Mouse (Mus musculus) cerebellum, adult 2 months (tissue): ENCODE data around the gene Grin2c. TPM values are rescaled to one million over a fixed set of nuclear protein-coding genes. Genes with fewer than 3 reads are reported as not detected.

Experiments used
- DNase-seq, 2 experiments: peaks; one replicate each; pipeline ENCODE4 v3.0.0; 2021
- H3K27ac ChIP-seq: fragments of 200-500 bp; 2 replicates; pipeline ENCODE4 v1.5.1; 2012; ENCODE audit warnings: low read length, control low read depth, inconsistent platforms; ENCODE audit not compliant: insufficient read depth
- H3K27me3 ChIP-seq: fragments of 200-500 bp; 2 replicates; pipeline ENCODE4 v1.6.1; 2012; ENCODE audit warnings: inconsistent platforms, mild to moderate bottlenecking, low read length, moderate library complexity; ENCODE audit not compliant: control insufficient read depth, insufficient read depth
- H3K4me1 ChIP-seq: fragments of 200-500 bp; 2 replicates; pipeline ENCODE4 v1.6.1; 2011; ENCODE audit warnings: low read length; ENCODE audit not compliant: control insufficient read depth, insufficient read depth
- H3K4me3 ChIP-seq: fragments of 200-500 bp; replicated peaks from 2 replicates; pipeline ENCODE3; 2011; ENCODE audit warnings: mild to moderate bottlenecking, low read depth, low read length, control low read depth; ENCODE audit not compliant: insufficient read depth
- CTCF ChIP-seq: fragments of 200-500 bp; IDR thresholded peaks from 2 replicates; pipeline ENCODE4 v1.5.1; 2011; ENCODE audit warnings: low read depth, mild to moderate bottlenecking, control low read depth, low read length, moderate library complexity, borderline replicate concordance; ENCODE audit not compliant: insufficient read depth
- POLR2A ChIP-seq: fragments of 200-500 bp; IDR thresholded peaks from 2 replicates; pipeline ENCODE4 v1.6.1; 2011; ENCODE audit warnings: low read length, control low read depth, borderline replicate concordance; ENCODE audit not compliant: insufficient read depth
- WGBS: fragments of 180-500 bp; shearing (Covaris S2); methylation state at CpG from one replicate; pipeline ENCODE4 v1.1.7; 2018; 5-methylcytosine and 5-hydroxymethylcytosine counted together
- polyA plus RNA-seq: library from polyadenylated mRNA; depleted of rRNA; stranded (reverse); fragments of >200 nt; gene quantifications from 2 replicates; pipeline ENCODE4 v1.2.3, GENCODE M21; 2012

Gene Grin2c
- polyA plus RNA-seq, 1 experiment: 249 TPM

DNA sequence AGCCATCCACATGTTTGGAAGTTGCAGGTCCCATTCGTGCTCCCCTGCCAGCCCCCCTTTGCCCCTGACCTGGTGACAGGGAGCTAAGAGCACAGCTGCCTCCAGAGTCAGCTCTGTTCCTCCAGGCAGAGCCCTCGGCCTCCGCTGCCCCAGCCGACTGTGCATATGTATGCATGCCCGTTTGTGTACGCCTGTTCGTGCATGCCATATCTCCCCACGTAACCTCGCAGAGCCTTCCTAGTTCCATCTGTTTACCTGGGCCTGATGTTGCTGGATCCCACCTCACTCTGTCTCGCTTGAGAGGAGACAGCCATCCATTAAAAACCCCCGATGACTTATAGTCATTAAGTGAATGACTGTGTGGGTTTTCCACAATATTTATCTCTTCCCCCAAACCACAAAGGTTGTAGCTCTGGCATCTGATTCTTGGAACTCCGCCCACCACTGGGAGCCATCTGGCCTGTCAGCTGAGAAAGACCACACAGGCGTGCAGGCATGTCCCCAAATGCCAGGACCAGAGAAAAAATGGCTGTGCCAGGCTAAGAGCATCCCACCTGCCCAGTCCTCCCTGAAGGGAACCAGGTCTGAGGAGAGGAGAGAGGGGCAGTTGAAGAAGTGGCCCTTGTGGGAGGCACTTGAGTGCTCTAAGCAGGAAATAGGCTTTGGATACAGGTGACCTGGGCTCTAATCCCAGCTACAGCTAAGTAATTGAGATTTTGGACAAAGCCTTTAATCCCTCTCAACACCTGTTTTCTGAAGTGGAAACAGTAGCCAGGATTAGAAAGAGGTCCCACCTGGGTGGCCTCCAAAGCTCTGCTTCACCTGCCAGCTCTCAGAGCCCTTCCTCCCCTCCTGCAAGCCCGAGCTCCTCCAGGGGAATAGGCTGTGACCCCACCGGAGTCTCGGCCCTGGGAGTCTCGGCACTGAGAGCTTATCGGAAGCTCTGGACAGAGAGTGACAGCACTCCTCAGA, 49.3 kb downstream of the Grin2c start:
- TF ChIP-seq CTCF (no peak), POLR2A (peak; percentile 20; the same call in 1 of the 2 replicates)
- Histone ChIP-seq H3K27ac (peak overlapping the region; percentile 97), H3K4me1 (peaks cover 82% of the 10 kb centered on the region), H3K27me3 (no peaks in the 10 kb centered on the region), H3K4me3 (peak overlapping the region; percentile 36)
- peak; percentile 97 for DNase-seq
- WGBS: 8% methylated on average over 18 of the region's 18 CpGs

DNA sequence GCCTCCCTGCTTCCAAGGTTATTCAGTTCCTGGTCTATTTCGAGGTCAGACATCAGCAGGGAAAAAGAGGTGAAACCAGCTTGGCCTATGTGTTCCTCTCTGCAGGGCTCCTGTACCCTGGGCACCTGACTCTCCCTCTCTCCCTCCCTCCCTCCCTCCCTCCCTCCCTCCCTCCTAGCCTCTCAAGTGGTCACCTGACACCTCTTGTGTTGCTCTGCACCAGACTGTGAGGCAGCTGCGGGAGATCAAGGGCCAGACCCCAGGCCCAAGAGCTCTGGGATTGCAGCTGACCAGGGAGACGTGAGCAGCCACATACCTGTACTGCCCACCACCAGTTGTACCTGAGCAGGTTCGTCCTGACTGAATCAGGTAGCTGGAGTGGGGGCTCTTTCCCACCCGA, 51.9 kb downstream of the Grin2c start:
- Histone ChIP-seq H3K4me3 (no peak overlapping the region), H3K4me1 (peaks cover 91% of the 10 kb centered on the region), H3K27me3 (no peaks in the 10 kb centered on the region), H3K27ac (0 out of 2 replicates have a peak overlapping the region, but pooled peaks have one; percentile 36)
- 46% methylated on average over 5 of the region's 5 CpGs for WGBS
- DNase-seq: peak in 1 of 2 experiments; percentile 48
- TF ChIP-seq CTCF (no peak), POLR2A (no peak)

DNA sequence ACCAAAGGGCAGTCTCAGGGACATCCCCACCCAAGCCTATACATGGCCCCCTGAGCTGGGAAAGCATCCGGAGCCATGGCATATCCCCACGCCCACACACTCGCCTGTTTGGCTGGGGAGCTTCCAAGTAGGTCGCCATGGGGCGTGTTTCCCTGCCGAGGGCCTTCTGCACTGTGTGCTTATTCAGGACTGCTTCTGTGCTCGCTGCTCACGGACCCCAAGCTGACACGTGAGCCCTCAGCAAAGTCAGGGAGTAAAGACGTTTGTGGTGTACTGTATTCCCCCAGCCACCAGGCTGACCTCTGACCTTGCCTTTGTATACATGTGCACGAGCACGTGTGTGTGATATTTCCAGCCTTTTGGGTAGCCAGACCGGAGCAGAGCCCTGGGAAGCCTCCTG, 54.9 kb downstream of the Grin2c start:
- DNase-seq: peak; percentile 87 to 90
- Histone ChIP-seq H3K4me1 (peaks cover 93% of the 10 kb centered on the region), H3K4me3 (no peak overlapping the region), H3K27me3 (no peaks in the 10 kb centered on the region), H3K27ac (peak overlapping the region; percentile 54)
- 5% methylated on average over 13 of the region's 13 CpGs for WGBS
- TF ChIP-seq CTCF: no peak
- TF ChIP-seq POLR2A: 0 out of 2 replicates have a peak, but pooled peaks have one; percentile 29

DNA sequence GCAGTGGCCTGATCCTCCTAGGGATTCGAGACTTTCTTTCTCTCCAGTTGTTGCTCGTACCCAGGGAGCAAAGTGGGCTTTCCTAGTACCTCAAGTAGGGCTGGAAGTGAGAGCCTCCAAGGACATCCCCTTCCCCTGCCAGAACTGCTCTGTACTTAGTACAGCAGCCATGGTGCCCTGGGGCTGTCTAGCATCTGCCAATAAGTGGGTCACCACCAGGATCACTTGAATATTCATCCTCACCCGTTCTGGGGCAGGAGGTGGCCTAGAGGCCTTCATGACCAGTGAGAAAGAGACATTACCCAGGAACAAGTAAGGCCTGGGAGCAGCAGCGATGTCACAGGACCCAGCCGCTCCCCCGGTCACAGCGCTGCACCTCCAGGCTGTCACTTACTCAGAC, 57.1 kb downstream of the Grin2c start:
- no peaks in the 10 kb centered on the region for H3K27me3 ChIP-seq
- no peak for TF ChIP-seq CTCF
- no peak for TF ChIP-seq POLR2A
- H3K4me1 ChIP-seq: peaks cover 94% of the 10 kb centered on the region
- H3K27ac ChIP-seq: peak overlapping the region; percentile 82; the same call in 1 of the 2 replicates
- 70% methylated on average over 7 of the region's 7 CpGs for WGBS
- peak in 1 of 2 experiments; percentile 46 for DNase-seq
- no peak overlapping the region for H3K4me3 ChIP-seq

DNA sequence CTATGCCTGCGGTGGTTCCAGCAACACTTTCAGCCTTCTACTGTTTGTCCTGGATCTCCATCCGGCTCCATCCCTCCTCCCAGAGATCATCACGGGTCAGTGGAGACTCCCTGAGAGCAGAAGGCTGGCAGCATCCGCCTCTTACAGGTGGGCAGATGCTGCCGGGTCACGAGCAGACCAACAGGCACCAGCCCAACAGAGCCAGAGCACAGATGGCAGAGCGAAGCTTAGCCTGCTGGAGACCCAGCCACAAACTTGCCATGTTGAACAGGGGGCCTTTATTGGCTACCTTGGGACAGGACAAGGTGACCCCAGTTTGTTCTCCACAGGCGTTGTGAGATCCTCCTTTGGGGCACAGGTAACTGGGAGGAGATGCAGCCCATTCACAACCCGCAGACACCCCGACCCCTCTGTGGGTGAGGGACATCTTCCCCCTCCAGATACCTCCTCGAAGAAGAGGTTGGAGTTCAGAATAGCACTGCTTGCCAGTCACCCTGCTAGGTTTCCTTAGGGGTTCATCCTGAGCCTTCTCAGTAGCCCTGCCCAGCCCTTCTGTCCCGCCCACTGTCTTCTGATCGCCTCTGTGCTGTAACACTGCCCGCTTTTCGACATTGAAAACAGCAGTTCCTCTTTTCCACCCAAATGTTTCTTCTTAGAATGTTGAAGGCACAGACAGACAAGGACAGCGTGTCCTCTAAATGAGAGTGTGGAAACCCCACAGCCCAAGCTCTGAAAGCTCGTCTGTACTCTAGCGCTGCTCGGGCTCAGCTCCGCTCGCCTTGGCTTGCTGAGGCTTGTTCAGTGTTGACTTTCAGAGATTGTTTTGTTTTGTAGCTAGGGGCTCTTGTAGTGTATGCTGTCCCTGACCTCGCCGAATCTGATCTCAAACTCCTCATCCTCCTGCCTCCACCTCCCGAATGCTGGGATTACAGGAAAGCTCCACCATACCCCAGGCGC, 58.0 kb downstream of the Grin2c start:
- TF ChIP-seq CTCF: no peak
- TF ChIP-seq POLR2A: no peak
- 27% methylated on average over 25 of the region's 25 CpGs for WGBS
- H3K4me1 ChIP-seq: peaks cover 95% of the 10 kb centered on the region
- DNase-seq: peak; percentile 70 to 75
- peak overlapping the region; percentile 82 for H3K27ac ChIP-seq
- no peak overlapping the region for H3K4me3 ChIP-seq
- no peaks in the 10 kb centered on the region for H3K27me3 ChIP-seq

DNA sequence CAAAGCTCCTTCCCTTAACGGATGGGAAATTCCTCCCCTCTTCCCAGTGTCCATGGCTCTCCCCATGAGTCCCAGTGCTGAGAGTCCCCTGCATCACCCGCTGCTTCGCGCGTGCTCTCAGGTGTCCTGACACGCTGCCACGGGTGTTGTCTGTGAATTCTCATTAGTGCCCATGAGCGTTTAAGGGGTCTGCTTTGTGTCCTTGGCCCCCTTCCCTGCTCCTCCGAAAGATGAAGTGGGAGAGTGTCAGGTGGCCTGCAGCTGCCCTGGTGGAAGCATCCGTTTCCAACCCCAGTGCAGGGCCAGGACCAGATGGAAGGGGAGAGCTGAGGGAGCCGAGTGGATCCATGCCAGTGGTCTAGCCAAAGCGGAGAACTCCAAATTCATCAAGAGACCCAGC, 58.9 kb downstream of the Grin2c start:
- Histone ChIP-seq H3K4me3 (no peak overlapping the region), H3K4me1 (peaks cover 95% of the 10 kb centered on the region), H3K27me3 (no peaks in the 10 kb centered on the region), H3K27ac (peak overlapping the region; percentile 82)
- peak; percentile 71 to 73 for DNase-seq
- TF ChIP-seq POLR2A: no peak
- TF ChIP-seq CTCF: no peak
- 20% methylated on average over 12 of the region's 12 CpGs for WGBS

DNA sequence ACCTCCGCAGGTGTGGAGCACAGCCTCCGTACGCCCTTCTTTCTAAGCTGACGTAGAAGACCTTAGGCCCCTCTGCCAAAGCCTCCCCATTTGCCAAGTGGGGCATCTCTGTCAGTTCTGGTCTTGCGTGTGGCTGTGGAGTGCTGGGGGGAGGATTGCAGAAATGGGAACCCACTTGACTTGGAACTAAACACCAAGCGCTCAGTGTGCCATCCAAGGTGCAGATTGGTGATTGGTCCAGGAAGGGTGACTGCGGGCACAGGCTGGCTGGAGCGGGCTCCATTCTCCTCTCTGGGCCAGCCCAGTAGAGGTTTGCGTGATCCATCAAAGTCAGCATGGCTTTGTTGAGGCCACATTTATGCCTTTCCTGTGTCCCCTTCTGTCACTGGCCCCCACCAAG, 64.3 kb downstream of the Grin2c start:
- peaks cover 62% of the 10 kb centered on the region for H3K4me1 ChIP-seq
- H3K4me3 ChIP-seq: no peak overlapping the region
- TF ChIP-seq POLR2A (peak; percentile 30; the same call in 1 of the 2 replicates), CTCF (no peak)
- 10% methylated on average over 9 of the region's 9 CpGs for WGBS
- no peaks in the 10 kb centered on the region for H3K27me3 ChIP-seq
- H3K27ac ChIP-seq: peak overlapping the region; percentile 93
- peak in 1 of 2 experiments; percentile 91 for DNase-seq
